10 mouse cellular contexts compared by ENCODE assay signal in the genomic region with DNA sequence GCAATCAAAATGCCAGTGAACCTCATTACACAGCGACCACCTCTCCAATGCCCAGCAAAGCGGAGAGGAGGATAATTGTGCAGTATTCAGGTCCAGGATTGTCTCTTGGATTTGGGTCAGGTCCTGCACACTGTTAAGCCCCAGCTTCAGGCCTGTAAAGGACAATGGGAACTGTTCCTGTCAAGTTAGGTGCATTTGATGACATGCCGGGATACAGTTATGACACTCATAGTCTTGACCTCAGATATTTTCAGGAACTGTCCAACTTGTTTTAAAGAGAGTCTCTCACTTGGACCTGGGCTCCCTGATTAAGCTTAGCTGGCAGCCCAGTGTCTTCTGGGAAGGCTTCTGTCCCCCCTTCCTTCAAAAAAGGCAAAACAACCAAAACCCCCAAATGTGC. TPM values are rescaled to one million over a fixed set of nuclear protein-coding genes. Genes with fewer than 3 reads are reported as not detected.
DNase-seq lines count a peak whose midpoint lies in the region; ATAC-seq lines count a peak whose summit lies in the region.
"Had no signal": no experiment of that assay in that cellular context is flagged by ENCODE, and none has a peak within 500 bp of the region (broad histone marks: within the 10 kb centered on the region; RNA-seq: fewer than 3 reads in every experiment).

No protein-coding gene starts in this region.

- H3K4me1 ChIP-seq in hindbrain, embryonic 10.5 days (replicated peaks) = peaks cover 32% of the 10 kb centered on the region
- H3K4me1 ChIP-seq in hindbrain, embryonic 16.5 days (ENCODE audit: control insufficient read depth, insufficient read depth, low read depth, low read length) = peaks cover 8% of the 10 kb centered on the region
- H3K4me1 ChIP-seq in embryonic facial prominence, embryonic 14.5 days (ENCODE audit: control insufficient read depth, insufficient read depth, low read length) = peaks cover 10% of the 10 kb centered on the region; the same call in 1 of the 2 replicates
- peaks cover 21% of the 10 kb centered on the region for H3K4me1 ChIP-seq in hindbrain, embryonic 15.5 days (replicated peaks)
- H3K4me1 ChIP-seq in midbrain, embryonic 15.5 days = peaks cover 24% of the 10 kb centered on the region

- no peak overlapping the region for H3K9ac ChIP-seq in hindbrain, embryonic 16.5 days (ENCODE audit: low read depth, low read length)
- H3K9ac ChIP-seq in embryonic facial prominence, embryonic 14.5 days (ENCODE audit: low read depth, low read length) = no peak overlapping the region
- no peak overlapping the region for H3K9ac ChIP-seq in hindbrain, embryonic 15.5 days
- no peak overlapping the region for H3K9ac ChIP-seq in midbrain, embryonic 15.5 days

- H3K4me2 ChIP-seq in hindbrain, embryonic 16.5 days (ENCODE audit: low read length) = no peak overlapping the region; the same call in 1 of the 2 replicates
- H3K4me2 ChIP-seq in embryonic facial prominence, embryonic 14.5 days (ENCODE audit: low read depth, low read length) = peak overlapping the region; percentile 61
- peak overlapping the region; percentile 71; the same call in 1 of the 2 replicates for H3K4me2 ChIP-seq in hindbrain, embryonic 15.5 days
- H3K4me2 ChIP-seq in midbrain, embryonic 15.5 days = peak overlapping the region; percentile 77; the same call in 1 of the 2 replicates

- WGBS in hindbrain, embryonic 10.5 days = 90% methylated on average over 3 of the region's 3 CpGs
- WGBS in hindbrain, embryonic 16.5 days = 80% methylated on average over 3 of the region's 3 CpGs
- 89% methylated on average over 3 of the region's 3 CpGs for WGBS in embryonic facial prominence, embryonic 14.5 days
- WGBS in hindbrain, embryonic 15.5 days = 87% methylated on average over 3 of the region's 3 CpGs
- 78% methylated on average over 3 of the region's 3 CpGs for WGBS in midbrain, embryonic 15.5 days

- no peaks in the 10 kb centered on the region for H3K9me3 ChIP-seq in hindbrain, embryonic 10.5 days
- H3K9me3 ChIP-seq in hindbrain, embryonic 16.5 days (ENCODE audit: control insufficient read depth, low read length) = no peaks in the 10 kb centered on the region
- H3K9me3 ChIP-seq in embryonic facial prominence, embryonic 14.5 days (ENCODE audit: control insufficient read depth, low read length) = no peaks in the 10 kb centered on the region
- no peaks in the 10 kb centered on the region for H3K9me3 ChIP-seq in hindbrain, embryonic 15.5 days
- H3K9me3 ChIP-seq in midbrain, embryonic 15.5 days = no peaks in the 10 kb centered on the region

- ATAC-seq in hindbrain, embryonic 16.5 days = no peak
- ATAC-seq in embryonic facial prominence, embryonic 14.5 days (ENCODE audit: low read depth) = no peak
- ATAC-seq in hindbrain, embryonic 15.5 days (ENCODE audit: low FRiP score, low read depth) = no peak
- no peak for ATAC-seq in midbrain, embryonic 15.5 days (replicated peaks)
- ATAC-seq in megakaryocyte progenitor cell, adult 5-6 weeks (replicated peaks; ENCODE audit: poor library complexity) = no peak

- peak overlapping the region; percentile 70 for H3K4me3 ChIP-seq in hindbrain, embryonic 10.5 days
- H3K4me3 ChIP-seq in hindbrain, embryonic 16.5 days (ENCODE audit: low read length) = no peak overlapping the region
- H3K4me3 ChIP-seq in embryonic facial prominence, embryonic 14.5 days (ENCODE audit: low read depth, low read length) = peak overlapping the region; percentile 84
- 0 out of 2 replicates have a peak overlapping the region, but pooled peaks have one; percentile 58 for H3K4me3 ChIP-seq in hindbrain, embryonic 15.5 days
- no peak overlapping the region for H3K4me3 ChIP-seq in midbrain, embryonic 15.5 days

- DNase-seq in hindbrain, embryonic 10.5 days (ENCODE audit: low spot score) = no peak
- no peak for DNase-seq in embryonic facial prominence, embryonic 14.5 days (ENCODE audit: low spot score)
- no peak for DNase-seq in left cerebral cortex, adult 9 months (ENCODE audit: low spot score in 2 of 2)
- DNase-seq in spleen, adult 18-20 months = no peak
- DNase-seq: adrenal gland, adult 8-10 months; cerebellum, adult 9-10 months had no signal

- H3K27ac ChIP-seq in hindbrain, embryonic 10.5 days = peak overlapping the region; percentile 94; the same call in 1 of the 2 replicates
- H3K27ac ChIP-seq in hindbrain, embryonic 16.5 days (ENCODE audit: low read depth, low read length) = no peak overlapping the region
- no peak overlapping the region for H3K27ac ChIP-seq in embryonic facial prominence, embryonic 14.5 days (replicated peaks; ENCODE audit: low read depth, low read length)
- no peak overlapping the region for H3K27ac ChIP-seq in hindbrain, embryonic 15.5 days (replicated peaks)
- no peak overlapping the region for H3K27ac ChIP-seq in midbrain, embryonic 15.5 days

- H3K27me3 ChIP-seq in hindbrain, embryonic 10.5 days (ENCODE audit: insufficient read depth, poor library complexity, severe bottlenecking) = peaks cover 13% of the 10 kb centered on the region; the same call in 1 of the 2 replicates
- no peaks in the 10 kb centered on the region for H3K27me3 ChIP-seq in hindbrain, embryonic 16.5 days (replicated peaks; ENCODE audit: control insufficient read depth, insufficient read depth, low read length)
- H3K27me3 ChIP-seq in embryonic facial prominence, embryonic 14.5 days (replicated peaks; ENCODE audit: control insufficient read depth, insufficient read depth, low read length) = no peaks in the 10 kb centered on the region
- H3K27me3 ChIP-seq in hindbrain, embryonic 15.5 days = no peaks in the 10 kb centered on the region
- no peaks in the 10 kb centered on the region for H3K27me3 ChIP-seq in midbrain, embryonic 15.5 days (replicated peaks)

- H3K36me3 ChIP-seq in hindbrain, embryonic 10.5 days = no peaks in the 10 kb centered on the region
- H3K36me3 ChIP-seq in hindbrain, embryonic 16.5 days (ENCODE audit: control insufficient read depth, insufficient read depth, low read length) = no peaks in the 10 kb centered on the region
- H3K36me3 ChIP-seq in embryonic facial prominence, embryonic 14.5 days (ENCODE audit: control insufficient read depth, insufficient read depth, low read length) = no peaks in the 10 kb centered on the region
- no peaks in the 10 kb centered on the region for H3K36me3 ChIP-seq in hindbrain, embryonic 15.5 days
- H3K36me3 ChIP-seq in midbrain, embryonic 15.5 days (replicated peaks) = no peaks in the 10 kb centered on the region

RNA-seq across cellular contexts. Expression of a gene that starts 1.1 kb away (rescaled TPM):
- 10.1 and 11.3 TPM in 2 replicates for polyA plus RNA-seq in hindbrain, embryonic 10.5 days (2016; fragmentation: Nextera tagmentation; extraction: Ambion mirVana)
- polyA plus RNA-seq in hindbrain, embryonic 16.5 days (2015; fragmentation: Nextera tagmentation; extraction: Ambion mirVana) = 12.7 and 13.2 TPM in 2 replicates
- 17.4 and 18.5 TPM in 2 replicates for polyA plus RNA-seq in embryonic facial prominence, embryonic 14.5 days (2014; fragmentation: Nextera tagmentation; extraction: Ambion mirVana)
- 13.3 and 13.5 TPM in 2 replicates for polyA plus RNA-seq in hindbrain, embryonic 15.5 days (2015; fragmentation: Nextera tagmentation; extraction: Ambion mirVana)
- polyA plus RNA-seq in midbrain, embryonic 15.5 days (2015; fragmentation: Nextera tagmentation; extraction: Ambion mirVana) = 25.1 and 29.7 TPM in 2 replicates
- total RNA-seq in megakaryocyte progenitor cell, adult 5-6 weeks (2015) = 0.12 and 1.2 TPM in 2 replicates
- total RNA-seq in megakaryocyte progenitor cell, adult 5-6 weeks (2017) = 1.3 TPM in 1 of 2 replicates, not detected in the other

Comparison
In these comparisons a context has a peak if more than half of its experiments do, and no peak if none do; other contexts are left out.
1. H3K4me3 ChIP-seq: peak in hindbrain, embryonic 10.5 days (single experiment), embryonic facial prominence, embryonic 14.5 days (single experiment) and hindbrain, embryonic 15.5 days (single experiment); none in hindbrain, embryonic 16.5 days (single experiment) and midbrain, embryonic 15.5 days (single experiment).